Mouse (Mus musculus): ENCODE data around the gene Map3k6.

Map3k6 gene
- long read RNA-seq, experiment 1, full-length matches to known transcripts, result 1 of 3 reads
- long read RNA-seq, experiment 1, partial matches to known transcripts, result 0 of 3 reads
- long read RNA-seq, experiment 1, other reads (novel, unspliced or antisense), result 2 of 3 reads
- long read RNA-seq, experiment 2, full-length matches to known transcripts, result 3 of 11 reads
- long read RNA-seq, experiment 2, partial matches to known transcripts, result 7 of 11 reads
- long read RNA-seq, experiment 2, other reads (novel, unspliced or antisense), result 1 of 11 reads

DNA sequence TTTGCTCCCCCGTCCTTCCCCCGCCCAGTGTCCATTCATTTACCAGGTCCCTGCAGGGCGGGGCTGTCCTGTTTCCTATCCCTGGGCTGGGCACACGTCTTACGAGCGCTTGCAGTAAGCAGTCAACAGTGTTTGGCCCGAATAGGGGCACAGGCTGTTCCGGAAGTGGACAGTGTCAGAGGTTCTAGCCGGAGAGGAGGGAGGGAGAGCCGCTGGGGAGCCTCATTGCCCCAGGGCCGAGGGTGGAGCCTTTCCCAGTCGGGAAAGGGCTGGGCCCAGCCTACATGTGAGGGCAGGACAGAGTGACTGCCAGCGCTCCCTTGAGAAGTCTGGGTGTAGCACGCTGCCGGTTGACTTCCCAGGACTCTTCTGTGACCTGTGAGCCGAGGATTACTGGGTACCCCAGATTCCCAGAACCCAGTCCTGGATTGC, at the start of gene Map3k6:
TSS of gene Map3k6 (plus strand) at position 329 of the 432 bp plus-strand sequence.
- intact Hi-C loops (cut with DNase I), result loop anchor here (5.0 kb wide), 1 partner anchor 37 kb away; the partner anchor contains the start of gene Tmem222

DNA sequence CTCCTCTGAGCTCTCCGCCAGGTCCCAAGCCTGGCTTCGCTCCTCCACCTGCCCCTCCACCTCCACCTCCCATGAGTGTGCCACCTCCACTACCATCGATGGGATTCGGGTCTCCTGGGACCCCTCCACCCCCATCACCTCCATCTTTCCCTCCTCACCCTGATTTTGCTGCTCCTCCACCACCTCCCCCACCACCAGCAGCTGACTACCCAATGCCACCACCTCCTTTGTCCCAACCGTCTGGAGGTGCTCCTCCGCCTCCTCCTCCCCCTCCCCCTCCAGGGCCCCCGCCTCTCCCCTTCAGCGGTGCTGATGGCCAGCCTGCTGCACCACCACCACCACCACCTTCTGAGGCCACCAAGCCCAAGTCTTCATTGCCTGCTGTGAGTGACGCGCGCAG, 46.1 kb upstream of the Map3k6 start:
- intact Hi-C loops (cut with DNase I), result loop anchor here (5.0 kb wide), 1 partner anchor 57 kb away; no protein-coding TSS in a partner anchor

GRCm38 (mm10) chr4:133195014-133195413, 45.6 kb upstream of the Map3k6 start:
- intact Hi-C loops (cut with DNase I), result loop anchor here (5.0 kb wide), 2 partner anchors 118 to 188 kb away; no protein-coding TSS in a partner anchor

GRCm38 (mm10) chr4:133196136-133196535, 44.5 kb upstream of the Map3k6 start:
- intact Hi-C loops (cut with DNase I), result loop anchor here (5.0 kb wide), 2 partner anchors 119 to 189 kb away; no protein-coding TSS in a partner anchor

- intact Hi-C loops (cut with DNase I), result loop anchor here (5.0 kb wide), 2 partner anchors 120 to 190 kb away; no protein-coding TSS in a partner anchor
These were observed 43.8 kb upstream of the Map3k6 start for GRCm38 (mm10) chr4:133196852-133197251.

GRCm38 (mm10) chr4:133197355-133197754, 43.3 kb upstream of the Map3k6 start:
- intact Hi-C loops (cut with DNase I), result loop anchor here (5.0 kb wide), 2 partner anchors 120 to 190 kb away; no protein-coding TSS in a partner anchor

- intact Hi-C loops (cut with DNase I), result loop anchor here (5.0 kb wide), 2 partner anchors 121 to 191 kb away; no protein-coding TSS in a partner anchor
These were observed 42.8 kb upstream of the Map3k6 start for GRCm38 (mm10) chr4:133197801-133198286.

GRCm38 (mm10) chr4:133198337-133199180, 42.1 kb upstream of the Map3k6 start:
- intact Hi-C loops (cut with DNase I), result loop anchor here (5.0 kb wide), 2 partner anchors 121 to 191 kb away; no protein-coding TSS in a partner anchor

DNA sequence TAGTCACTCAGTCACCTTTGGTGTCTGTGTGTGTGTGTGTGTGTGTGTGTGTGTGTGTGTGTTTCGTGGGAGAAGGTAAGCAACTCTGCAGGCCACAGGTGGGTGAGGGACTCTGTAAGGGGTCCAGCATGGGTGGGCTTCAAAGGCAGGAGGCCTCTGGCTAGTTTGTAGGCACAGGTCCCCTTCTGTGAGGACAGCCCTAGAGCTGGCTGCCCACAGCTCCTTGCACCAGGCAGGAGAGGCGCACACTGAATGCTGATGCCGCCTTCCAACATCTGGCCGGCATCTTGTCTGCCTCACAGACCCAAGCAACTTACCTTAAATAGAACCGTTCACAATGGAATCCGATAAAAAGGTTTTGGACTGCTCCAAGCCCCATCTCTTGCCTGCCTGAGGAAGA, 40.9 kb upstream of the Map3k6 start:
- intact Hi-C loops (cut with DNase I), result loop anchor here (5.0 kb wide), 2 partner anchors 122 to 192 kb away; no protein-coding TSS in a partner anchor

DNA sequence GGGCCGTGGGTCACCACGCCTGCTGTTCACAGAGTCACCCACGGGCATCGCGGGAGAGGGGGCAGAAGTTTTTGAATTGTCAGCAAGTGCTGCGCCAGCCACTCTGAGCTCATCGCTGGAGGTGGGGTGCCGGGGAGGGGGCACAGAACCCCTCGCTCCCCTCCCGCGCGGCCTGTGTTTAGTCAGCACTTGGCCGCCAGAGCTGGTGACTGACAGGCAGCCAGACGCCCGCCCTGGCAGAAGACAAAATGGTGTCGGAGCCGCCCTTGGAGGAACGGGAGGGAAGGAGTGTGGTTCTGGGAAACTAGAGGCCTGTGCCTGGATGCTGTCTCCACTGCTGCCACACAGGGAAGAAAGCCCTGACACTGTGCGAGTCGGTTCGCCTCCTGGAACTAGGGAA, 40.3 kb upstream of the Map3k6 start:
- intact Hi-C loops (cut with DNase I), result no loop called here

DNA sequence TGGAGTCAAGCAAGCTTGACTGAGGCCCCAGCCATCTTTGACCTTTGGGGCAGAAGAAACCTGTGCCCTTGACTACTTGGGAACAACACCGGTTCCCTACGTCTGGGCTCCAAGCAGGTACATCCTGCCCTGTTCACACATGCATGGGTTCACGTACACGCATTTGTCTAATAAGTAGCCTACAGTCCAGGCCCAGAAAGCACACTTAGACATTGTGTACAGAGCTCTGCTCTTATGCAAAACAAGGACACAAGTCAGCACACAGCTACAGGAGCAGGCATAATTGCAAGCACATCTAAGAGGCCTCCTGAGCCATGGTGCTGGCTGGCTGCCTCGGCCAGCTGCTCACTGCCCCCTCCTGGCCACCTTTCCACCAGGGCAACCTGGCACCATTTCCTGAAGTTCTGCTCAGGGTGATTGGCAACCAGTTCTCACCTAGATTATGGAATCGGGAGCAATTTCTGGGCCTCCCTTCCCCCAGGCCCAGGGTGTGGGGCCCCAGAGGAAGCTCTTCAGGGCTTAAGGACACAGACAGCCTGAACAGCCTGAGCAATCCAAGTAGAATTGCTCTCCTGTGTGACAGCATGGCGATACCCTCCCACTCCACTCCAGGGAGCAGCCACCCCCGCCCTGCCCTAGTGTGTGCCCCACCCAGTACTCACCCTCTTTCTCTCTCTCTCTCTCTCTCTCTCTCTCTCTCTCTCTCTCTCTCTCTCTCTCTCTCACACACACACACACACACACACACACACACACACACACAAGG, 39.4 kb upstream of the Map3k6 start:
- intact Hi-C loops (cut with DNase I), result no loop called here

GRCm38 (mm10) chr4:133202254-133202653, 38.4 kb upstream of the Map3k6 start:
- intact Hi-C loops (cut with DNase I), result no loop called here

GRCm38 (mm10) chr4:133203591-133203990, 37.0 kb upstream of the Map3k6 start:
- intact Hi-C loops (cut with DNase I), result no loop called here

DNA sequence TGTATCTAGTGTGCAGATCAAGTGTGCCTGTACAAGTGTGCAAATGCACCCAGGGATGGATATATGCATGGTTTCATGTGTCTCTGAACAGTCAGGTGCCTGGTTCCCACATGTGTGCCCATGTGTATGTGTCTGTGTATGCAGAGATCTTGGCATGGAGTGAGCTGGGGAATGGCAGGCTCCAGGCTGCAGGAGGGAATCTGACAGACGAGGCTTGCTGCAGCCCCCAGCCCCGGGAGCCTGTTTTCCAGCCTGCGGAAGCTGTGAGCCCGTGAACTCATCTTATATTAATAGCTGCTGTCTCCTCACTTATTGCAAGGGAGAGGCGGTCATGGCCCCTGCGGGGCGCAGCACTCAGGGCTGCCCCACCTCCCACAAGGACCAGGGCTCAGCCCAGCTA, 36.2 kb upstream of the Map3k6 start:
- intact Hi-C loops (cut with DNase I), result no loop called here

DNA sequence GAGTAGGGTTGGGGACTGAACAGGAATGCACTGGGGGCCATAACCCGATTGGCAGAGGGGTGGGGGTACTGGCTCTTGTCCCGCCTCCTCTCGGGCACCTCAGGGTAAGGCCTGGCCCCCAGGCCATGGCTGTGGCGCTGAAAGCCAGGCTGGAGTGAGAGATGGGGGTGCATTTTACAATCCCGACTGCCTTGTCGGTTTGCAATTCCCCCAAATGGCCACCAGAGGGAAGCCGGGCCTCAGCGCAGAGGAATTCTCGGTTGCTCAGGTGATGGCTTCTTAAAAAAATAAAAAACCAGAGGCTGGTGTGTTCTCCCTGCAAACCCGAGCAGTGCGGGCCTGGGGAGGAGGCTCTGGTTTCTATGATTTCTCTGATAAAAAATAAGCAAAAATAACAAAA, 31.3 kb upstream of the Map3k6 start:
- intact Hi-C loops (cut with DNase I), result no loop called here

DNA sequence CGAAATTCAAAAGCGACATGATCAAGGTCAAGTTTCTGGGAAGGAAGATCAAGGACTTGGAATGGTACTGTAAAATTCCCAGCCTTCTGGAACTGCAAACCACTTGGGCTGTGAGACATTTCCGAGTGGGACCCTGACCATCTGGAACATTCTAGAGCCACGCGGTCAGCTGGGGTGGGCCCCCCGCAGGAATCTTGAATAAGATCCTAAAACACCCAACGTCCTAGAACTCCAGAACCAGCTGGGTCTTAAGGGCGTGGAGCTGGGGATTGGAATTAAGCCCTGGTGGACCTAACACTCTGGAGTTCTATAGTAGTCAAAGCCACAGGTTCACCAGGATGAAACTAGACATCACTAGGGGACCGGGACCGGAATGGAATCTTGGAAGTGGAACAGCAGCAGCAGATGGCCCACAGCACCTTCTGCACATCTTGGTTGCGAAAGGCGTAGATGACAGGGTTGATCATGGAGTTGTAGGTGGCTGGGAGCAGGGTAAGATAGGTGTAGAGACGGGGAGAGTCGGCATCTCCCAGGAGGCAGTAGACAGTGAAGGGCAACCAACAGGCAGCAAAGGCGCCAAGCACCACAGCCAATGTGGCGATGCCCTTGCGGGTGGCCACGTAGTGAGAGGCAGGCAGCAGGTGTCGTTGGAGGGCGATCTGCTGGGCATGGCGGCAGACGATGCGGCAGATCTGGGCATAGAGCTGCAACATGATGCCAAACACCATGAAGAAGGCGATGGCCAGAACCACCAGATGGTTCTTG, 30.4 kb upstream of the Map3k6 start:
- intact Hi-C loops (cut with DNase I), result no loop called here

DNA sequence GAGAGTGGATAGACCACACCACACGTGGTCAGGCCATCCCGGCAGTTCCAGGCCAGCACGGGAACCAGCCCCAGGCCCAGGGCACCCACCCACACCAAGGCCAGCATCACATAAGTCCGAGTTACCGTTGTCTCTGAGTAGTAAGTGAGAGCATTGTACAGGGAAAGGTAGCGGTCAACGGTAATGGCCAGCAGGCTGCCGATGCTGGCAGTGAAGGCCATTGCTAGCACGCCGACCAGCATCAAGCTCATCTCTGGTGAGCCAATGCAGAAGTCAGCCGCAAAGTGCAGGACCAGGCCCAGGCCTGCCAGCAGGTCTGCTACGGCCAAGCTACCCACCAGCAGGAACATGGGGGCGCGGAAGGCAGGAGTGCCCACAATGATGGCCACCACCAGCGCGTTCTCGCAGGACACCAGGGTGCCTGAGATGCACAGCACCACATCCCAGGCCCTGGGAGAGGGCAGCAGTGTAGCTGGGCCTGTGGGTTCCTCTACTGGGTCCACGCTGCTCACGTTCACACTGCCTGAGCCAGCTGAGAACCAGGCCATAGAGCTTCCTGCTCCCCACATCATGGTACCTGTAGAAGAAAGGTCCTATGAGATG, 29.7 kb upstream of the Map3k6 start:
- intact Hi-C loops (cut with DNase I), result no loop called here

DNA sequence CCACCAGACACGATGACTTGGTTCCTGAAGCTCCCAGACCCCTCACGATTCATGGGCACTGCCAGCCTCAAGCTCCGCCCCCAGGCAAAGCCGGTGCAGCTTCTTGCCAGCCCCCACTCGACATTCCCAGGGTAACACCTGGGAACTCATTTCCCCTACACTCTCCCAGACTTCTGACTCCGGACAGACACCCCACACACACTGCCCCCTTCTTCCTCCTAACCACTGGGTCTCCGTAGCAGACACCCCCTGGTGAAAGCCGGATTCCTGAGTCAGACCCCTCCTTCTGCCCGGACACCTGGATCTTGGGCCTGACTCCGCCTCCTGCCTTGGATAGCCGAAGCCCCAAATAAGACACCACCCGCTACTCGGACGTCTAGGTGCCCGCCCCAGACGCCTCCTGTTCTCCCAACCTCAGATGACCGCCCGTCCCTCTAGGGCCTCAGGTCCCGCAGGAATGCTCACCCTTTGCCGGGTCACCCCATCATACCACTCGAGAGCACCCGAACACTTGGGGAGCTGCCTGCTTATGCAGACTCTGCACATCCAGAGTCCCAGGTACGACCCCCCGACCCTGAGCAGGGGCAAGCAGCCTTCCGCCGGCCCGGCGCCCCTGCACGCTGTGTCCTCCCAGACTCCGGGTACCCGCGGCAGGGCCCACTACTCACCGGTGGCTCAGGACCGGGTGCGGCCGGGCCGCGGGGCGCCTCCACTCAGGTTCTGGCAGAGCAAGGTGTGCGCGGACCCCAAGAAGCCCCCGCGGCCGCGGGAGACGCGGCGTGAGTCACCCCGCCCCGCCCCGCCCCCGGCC, 28.7 kb upstream of the Map3k6 start, which contains the start of the genes Cd164l2 and Gpr3:
TSS of gene Cd164l2 (plus strand) at position 381 of the 811 bp plus-strand sequence.
TSS of gene Gpr3 (minus strand) at position 786 of the 811 bp plus-strand sequence.
- intact Hi-C loops (cut with DNase I), result no loop called here

Data from adrenal gland (tissue).